Mouse (Mus musculus): ENCODE measurements around the gene Dcaf6.

GRCm38 (mm10) chr1:165395940-165396339 is 64.3 kb downstream of the Dcaf6 start:
- TF ChIP-seq CTCF (IDR thresholded peaks at IDR 0.05; ENCODE audit: low read depth, low read length) (no peak), POLR2A (IDR thresholded peaks at IDR 0.05; ENCODE audit: borderline replicate concordance, low read depth, low read length) (no peak)
